Mouse (Mus musculus) layer of hippocampus, postnatal 10 days (tissue): ENCODE data around the gene Wfdc16. TPM values are rescaled to one million over a fixed set of nuclear protein-coding genes. Genes with fewer than 3 reads are reported as not detected.

ENCODE experiments used
- DNase-seq, 2 experiments: peaks; one replicate each; pipeline ENCODE4 v3.0.0; 2021; ENCODE audit warnings: low spot score in 2 of 2
- long read RNA-seq: library from polyadenylated mRNA; stranded (forward); transcript quantifications from one replicate; pipeline ENCODE4 v2.0.0, GENCODE M21; 2023
- total RNA-seq, 2 experiments: library from RNA; stranded (reverse); gene quantifications; 2 replicates each; pipeline ENCODE4 v1.2.3; 2021

Gene Wfdc16
- total RNA-seq: not detected
- long read RNA-seq: 0 reads

- no peak for DNase-seq
Observed at GRCm38 (mm10) chr2:164638696-164639095, at the start of gene Wfdc16. Wfdc16 (minus strand) TSS chr2:164638796.

DNA sequence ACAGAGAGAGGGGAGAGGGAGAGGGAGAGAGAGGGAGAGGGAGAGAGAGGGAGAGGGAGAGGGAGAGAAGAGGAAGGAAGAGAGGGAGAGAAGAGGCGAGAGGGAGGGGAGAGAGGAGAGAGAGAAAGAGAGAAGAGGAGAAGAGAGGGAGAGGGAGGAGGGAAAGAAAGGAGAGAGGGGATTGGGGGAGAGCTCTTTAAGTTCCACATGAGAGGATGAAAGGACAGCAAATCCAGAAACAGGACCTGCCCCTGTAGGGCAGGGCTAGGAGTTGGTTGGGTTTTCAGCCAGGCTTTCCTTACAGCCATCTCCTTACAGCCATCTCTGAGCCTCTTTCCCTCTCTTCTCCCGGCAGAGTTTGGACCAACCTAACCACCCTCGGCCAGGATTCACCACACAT lies 46.2 kb upstream of the Wfdc16 start, which contains the start of gene Wfdc13:
Wfdc13 (plus strand) TSS at position 301 of the 400 bp plus-strand sequence.
- DNase-seq: no peak

GRCm38 (mm10) chr2:164679906-164680305 lies 41.3 kb upstream of the Wfdc16 start:
- DNase-seq: no peak

GRCm38 (mm10) chr2:164678848-164679625 lies 40.4 kb upstream of the Wfdc16 start:
- DNase-seq: peak; percentile 66 to 76

DNA sequence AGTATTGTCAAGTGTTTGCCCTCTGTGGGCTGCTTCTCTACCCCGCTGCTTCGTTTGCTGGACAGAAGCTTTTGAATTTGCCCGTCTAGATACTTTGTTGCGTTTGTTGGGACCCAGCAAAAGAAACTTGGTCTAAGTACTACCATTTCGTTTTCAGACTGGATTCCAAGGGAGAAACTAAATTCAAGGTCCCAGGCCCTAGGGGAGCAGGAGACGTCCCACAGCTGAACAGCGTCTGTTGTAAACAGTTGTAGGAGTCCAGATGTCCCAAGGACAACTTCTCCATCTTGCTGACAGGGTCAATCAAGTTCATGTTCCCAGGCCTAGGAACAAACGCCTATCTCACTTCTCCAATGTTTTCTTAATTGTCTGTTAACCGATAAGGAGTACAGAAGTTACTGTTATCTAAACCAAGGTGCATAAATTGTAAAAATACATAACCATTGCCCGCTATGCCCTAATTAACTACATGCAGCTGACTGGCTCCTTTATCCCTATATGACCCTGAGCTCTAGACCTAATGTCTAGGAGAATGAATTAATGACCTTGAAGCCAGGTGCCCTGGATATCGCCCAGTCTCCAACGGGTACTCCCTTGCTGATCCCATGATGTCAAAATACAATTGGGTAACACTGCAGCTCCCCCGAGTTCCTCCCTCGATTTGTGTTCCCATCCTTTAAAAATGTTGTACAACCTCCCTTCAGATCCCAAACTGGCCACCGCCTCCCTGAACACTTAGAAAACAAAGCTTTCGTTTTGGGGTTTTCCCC lies 38.5 kb upstream of the Wfdc16 start:
- DNase-seq: no peak

DNA sequence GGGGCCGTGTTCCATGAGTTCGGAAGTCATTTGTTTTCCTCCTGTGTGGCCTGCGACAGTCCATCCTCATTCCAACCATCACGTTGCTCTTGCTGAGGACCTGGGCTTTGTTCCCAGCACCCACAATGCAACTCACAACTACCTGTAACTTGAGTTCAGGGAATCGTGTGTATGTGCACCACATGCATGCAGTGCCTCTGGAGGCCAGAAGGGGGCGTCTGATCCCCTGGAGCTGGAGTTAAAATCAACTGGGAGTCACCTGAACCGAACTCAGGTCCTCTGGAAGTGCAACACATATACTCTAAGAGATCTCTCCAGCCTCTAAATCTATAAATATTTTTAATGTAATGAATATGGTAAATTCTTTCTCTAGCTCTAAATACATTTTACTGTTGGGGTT lies 37.5 kb upstream of the Wfdc16 start:
- DNase-seq: no peak

DNA sequence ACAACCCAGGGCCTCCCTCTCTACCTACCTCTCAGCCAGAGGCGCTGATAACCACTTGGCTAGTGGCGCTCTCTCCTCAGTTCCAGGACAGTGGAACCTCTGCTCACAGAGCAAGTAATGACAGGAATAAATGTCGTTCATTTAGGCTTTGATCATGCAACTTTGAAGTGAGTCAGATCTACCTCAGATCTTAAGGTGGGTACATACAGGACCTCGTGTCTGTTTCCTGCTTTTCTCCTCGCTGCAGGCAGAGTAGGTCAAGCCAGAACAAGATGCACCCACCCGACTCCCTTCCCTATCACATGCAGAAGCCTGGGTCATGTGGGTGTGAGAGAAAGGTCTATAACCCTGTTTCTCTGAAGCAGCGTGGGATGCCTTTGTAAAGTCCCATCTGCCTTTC lies 35.4 kb upstream of the Wfdc16 start, which contains the start of gene Wfdc11:
Wfdc11 (minus strand) TSS at position 101 of the 400 bp plus-strand sequence.
- no peak for DNase-seq

- DNase-seq: no peak
Observed at GRCm38 (mm10) chr2:164670938-164671337, 32.3 kb upstream of the Wfdc16 start.

- DNase-seq: no peak
Observed at GRCm38 (mm10) chr2:164670261-164670660, 31.7 kb upstream of the Wfdc16 start.

- DNase-seq: no peak
Observed at GRCm38 (mm10) chr2:164664851-164665250, 26.3 kb upstream of the Wfdc16 start.

GRCm38 (mm10) chr2:164656483-164656882 lies 17.9 kb upstream of the Wfdc16 start, which contains the start of gene Wfdc9:
Wfdc9 (minus strand) TSS chr2:164656583.
- DNase-seq: no peak

DNA sequence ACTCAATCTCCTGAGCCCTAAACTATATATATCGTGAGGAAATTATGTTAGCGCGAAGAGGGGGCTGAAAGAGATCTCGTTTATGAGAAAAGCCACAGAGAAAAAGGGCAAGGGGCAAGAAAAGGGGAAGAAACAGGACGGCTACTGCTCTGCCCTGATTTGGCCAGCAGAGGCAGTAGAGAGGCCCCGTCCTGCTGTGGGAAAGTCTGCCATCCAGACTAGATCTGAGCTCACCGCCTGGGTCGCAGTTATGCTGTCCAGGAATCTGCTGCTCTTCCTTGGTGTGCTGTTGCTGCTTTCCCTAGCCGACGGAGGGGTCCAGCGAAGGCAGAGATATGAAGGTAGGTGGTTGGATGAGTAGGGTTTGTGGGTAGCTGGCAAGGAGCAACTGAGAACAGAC lies 17.3 kb upstream of the Wfdc16 start, which contains the start of gene Wfdc10:
Wfdc10 (plus strand) TSS at position 189 of the 400 bp plus-strand sequence.
- DNase-seq: peak; percentile 54 to 56

- peak; percentile 35 to 48 for DNase-seq
Observed at GRCm38 (mm10) chr2:164641881-164642673, 3.5 kb upstream of the Wfdc16 start.

DNA sequence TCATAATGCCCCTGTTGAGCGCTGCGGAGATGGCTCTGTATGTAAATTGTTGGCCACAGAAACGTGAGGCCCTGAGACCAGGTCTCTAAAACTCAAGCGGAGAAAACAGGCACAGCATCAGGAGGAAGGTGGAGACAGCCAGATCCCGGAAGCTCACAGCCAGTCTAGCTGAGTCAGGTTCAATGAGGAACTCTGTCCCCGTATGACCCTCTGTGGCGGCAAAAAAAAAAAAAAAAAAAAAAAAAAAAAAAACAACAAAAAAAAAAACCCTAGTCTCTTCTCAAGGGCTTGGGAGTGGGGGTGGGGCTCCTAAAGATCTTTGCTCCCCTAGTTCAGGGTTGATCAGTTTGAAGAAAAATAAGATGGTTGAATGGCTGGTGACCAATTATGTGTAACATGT lies 2.5 kb upstream of the Wfdc16 start:
- no peak for DNase-seq

- DNase-seq: no peak
Observed at GRCm38 (mm10) chr2:164635266-164635665, 3.3 kb downstream of the Wfdc16 start.

DNA sequence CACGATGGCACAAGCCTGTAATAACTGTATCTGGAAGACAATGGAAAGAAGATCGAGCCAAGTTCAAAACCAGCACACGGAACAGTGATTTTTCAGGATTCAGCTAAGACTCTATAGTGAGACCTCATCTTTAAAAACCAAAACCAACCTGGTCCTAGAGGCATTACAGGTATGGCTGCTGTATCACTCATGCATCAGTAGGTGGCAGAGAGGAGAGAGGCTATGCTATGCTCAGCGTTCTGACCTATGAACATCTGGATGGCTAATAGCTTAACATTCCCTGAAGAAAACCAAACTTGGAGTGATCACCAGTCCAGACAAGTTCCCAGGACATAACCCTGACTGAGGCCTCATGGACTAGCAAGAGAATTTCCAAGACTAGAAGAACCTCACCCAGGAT lies 16.8 kb downstream of the Wfdc16 start:
- DNase-seq: no peak

DNA sequence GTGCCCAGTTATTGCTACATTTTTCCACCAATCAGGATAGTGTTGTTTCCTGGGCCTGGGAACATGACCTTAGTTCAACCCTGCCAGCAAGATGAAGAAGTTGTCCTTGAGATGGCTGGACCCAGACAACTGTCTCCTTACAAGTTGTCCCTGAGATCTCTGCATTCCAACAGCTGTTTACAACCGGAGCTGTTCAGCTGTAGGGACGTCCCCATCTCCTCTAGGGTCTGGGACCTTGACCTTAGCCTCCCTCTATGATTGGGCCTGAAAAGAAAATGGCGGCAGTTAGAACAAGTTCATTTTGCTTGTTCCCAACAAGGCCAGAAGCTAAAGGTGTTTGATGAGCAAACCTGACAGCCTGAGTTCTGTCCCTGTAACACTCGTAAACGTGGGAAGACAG lies 19.5 kb downstream of the Wfdc16 start:
- no peak for DNase-seq

- no peak for DNase-seq
Observed at GRCm38 (mm10) chr2:164615386-164615785, 23.2 kb downstream of the Wfdc16 start.

DNA sequence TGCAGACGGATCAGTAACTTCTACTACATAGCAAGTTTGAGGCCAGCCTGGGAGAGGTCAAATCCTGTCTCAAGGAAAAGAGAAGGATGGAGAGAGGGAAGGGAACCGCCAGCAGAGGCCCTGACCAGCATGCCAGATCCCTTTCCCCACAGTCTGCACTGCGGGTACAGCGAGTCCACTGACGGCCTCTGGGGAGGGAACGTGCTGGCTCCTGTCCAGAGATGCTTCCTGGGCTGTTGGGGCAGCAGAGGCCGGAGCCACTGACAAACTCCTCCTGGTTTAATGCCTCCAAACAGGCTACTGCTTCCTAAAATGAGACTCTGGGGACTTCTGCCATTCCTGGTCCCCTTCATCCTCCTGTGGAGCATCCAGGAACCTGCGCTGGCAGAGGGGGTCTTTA lies 25.1 kb downstream of the Wfdc16 start, which contains the start of the genes Wfdc6b and Wfdc8:
Wfdc6b (plus strand) TSS at position 52 of the 400 bp plus-strand sequence.
Wfdc8 (minus strand) TSS at position 156 of the 400 bp plus-strand sequence.
- peak; percentile 20 to 29 for DNase-seq

DNA sequence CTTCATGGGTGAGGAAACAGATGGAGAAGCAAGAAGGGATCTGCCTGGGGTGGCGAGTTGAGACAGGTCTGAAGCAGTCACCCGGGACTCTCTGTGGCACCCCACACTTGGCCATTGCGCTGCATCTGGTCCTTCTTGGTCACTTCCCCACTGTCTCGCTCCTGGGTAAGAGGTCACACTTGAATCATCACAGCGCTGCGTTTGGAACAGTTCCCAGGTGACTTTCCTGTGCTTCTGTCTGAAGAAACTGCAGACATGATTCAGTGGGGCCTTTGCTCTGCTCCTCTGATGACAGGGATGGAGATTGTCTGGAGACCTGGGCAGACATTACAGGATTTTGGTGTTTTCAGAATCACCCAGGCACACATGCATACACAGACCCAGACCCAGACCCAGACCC lies 29.8 kb downstream of the Wfdc16 start:
- DNase-seq: no peak

DNA sequence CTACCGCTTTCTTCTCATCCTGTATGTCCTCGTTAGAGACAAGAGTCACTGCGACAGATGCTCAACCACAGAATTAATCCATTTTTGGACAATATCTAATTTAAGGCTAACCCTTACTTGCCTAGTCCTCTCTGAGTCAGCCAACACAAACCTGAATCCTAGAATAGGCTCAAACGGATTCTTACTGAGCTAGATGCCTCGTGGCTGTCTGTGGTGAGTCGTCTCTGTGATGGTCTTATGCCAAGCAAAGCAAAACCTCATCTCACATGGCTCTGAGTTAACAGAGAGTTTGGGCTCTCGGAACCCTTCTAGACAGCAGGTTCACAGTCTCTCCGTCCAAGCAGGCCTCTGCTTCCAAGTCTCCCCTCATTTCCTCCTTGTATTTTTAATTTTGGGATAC lies 34.2 kb downstream of the Wfdc16 start:
- DNase-seq: no peak
